Mouse (Mus musculus): Measurements from ENCODE around the gene Brd4.
A peak's percentile ranks its signal among the peaks of the same experiment; 100 is the strongest.

The Brd4 gene

DNA sequence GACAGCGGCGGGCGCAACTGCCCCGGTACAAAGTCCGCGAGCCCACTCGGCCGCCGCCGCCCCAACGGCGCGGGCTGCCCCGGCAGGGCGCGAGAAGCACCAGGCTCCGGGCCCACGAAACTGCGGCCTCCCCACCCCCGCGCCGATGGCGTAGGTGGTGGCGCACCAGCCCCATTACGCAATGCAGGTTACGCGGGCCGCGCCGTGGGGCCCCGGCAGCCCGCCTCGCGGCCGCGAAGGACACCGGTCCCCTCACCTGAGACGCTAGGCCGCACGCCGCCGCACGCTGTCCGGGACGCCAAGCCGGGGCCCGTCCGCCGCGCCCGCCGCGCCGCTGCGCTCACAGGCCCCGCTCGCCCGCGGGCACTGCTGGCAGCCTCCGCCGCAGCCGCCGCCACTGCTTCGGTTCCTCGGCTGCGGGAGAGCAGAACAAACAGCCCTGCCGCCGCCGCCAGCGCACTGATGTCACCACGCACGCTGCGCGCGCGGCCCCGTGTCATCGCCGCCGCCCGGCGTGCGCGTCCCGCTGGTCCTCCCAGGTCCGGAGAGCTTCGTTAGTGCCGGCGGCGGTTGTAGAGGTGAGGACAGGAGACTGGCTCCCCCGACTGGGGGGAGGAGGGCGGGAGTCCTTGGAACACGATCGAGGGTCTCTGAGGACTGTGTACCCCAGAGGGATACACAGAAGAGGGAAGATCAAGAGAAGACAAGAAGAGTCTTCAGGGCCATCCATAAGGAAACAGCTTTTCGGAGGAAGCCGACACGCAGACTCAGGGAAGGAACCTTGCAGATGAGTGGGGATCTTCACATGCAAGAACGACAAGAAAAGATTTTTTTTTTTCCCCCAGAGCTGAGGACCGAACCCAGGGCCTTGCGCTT, at the start of gene Brd4:
TSS of gene Brd4 (minus strand) at position 461 of the 876 bp plus-strand sequence.
- peak; percentile 91 for DNase-seq (ENCODE audit: low read depth, low spot score)

GRCm38 (mm10) chr17:32333675-32334303, 49.3 kb upstream of the Brd4 start:
- no peak for DNase-seq (ENCODE audit: low read depth, low spot score)

- DNase-seq (ENCODE audit: low read depth, low spot score) = no peak
Observed at GRCm38 (mm10) chr17:32327501-32327900, 43.0 kb upstream of the Brd4 start.

GRCm38 (mm10) chr17:32322809-32323208, 38.3 kb upstream of the Brd4 start:
- DNase-seq (ENCODE audit: low read depth, low spot score) = no peak

DNA sequence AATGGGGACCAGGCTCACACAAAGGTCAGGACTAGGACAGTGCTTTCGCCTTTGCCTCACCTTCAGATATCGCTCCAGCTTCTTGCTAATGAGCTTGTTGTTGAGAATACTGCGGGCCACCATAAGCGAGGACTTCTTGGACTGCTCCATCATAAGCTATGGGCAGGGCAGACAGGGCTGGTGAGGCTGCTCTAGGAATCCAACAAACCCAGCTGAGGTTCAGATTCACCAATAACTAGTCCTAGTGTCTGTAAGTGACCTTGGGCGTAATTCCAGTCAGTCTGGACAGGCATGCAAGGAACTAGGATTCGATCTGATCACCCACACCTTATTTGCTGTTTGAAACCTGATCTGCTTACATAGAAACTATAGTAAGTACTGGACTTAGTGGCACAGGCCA, 37.3 kb upstream of the Brd4 start:
- DNase-seq (ENCODE audit: low read depth, low spot score) = no peak

DNA sequence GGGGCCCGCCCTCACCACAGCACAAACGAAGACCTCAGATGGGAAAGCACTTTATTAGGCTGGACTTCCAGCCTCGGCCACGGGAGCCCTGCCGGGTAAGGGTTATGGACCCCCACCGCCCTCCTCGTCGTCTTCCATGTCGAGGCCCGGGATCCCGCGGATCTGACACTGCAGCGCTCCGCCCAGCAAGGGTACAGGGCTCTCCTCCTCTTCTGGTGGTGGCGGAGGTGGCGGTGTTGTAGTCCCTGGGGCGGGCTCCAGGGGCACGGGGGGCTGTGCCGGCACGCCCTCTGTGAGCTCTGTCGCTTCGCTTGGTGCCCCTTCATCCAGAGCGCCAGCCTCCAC, 36.8 kb upstream of the Brd4 start:
- no peak for DNase-seq (ENCODE audit: low read depth, low spot score)

DNA sequence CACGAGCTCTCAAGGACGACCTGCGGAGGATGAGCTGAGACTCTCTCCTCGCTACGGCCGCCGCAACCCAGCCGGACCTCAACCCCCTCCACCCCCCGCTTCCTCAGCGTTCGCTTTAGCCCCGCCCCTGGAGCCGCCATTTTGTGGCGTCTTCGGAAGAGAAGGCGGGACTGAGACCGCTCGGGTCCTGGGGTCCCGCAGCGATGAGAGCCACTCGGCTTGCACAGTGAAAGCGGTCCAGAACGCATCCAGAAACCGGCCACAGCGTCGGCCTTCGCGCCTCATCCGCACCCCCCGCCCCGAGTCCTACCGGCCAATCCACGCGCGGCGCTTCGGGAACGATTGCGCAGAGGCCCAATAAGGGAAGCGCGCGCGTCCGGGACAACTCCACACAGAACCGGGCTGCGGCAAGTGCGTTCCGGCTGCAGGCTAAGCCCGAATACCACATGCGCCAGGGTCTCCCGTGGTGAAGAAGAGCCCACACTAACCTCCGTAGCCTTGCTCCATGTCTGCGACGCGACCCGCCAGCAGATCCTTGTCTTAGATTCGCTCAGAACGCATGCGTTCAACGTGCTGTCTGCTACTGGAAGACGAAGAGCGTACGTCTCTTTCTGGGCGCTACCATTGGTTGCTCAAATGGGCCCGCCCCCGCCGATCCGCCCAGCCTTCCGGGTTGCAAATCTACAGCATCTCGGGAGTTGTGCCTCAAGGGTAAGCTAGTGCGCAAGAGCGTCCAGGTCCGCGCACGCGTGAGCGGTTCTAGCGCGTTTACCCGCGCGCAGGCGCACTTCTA, 36.3 kb upstream of the Brd4 start, which contains the start of gene Akap8:
TSS of gene Akap8 (minus strand) at position 642 of the 793 bp plus-strand sequence.
- peak; percentile 100 for DNase-seq (ENCODE audit: low read depth, low spot score)

DNA sequence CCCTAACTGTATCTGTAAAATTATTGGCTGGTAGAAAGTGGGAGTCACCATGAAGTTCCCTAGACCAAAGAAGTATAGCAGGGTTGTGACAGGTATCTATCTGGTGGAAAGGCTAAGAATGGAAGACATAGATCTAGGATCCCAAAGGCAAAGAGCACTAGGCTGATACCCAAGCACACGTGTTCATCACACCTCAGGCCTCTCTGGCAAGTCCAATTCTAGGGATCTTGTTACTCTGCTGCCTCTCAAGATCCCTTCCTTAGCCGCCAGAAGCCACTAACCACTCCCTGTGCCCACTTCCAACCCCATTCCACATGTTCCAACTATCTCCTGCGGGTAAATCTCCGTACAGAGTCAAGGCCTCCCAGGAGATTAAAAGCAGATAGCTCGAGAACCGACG, 35.4 kb upstream of the Brd4 start:
- DNase-seq (ENCODE audit: low read depth, low spot score) = peak; percentile 42

GRCm38 (mm10) chr17:32317708-32318107, 33.2 kb upstream of the Brd4 start:
- DNase-seq (ENCODE audit: low read depth, low spot score) = no peak

- no peak for DNase-seq (ENCODE audit: low read depth, low spot score)
Observed at GRCm38 (mm10) chr17:32317032-32317431, 32.5 kb upstream of the Brd4 start.

DNA sequence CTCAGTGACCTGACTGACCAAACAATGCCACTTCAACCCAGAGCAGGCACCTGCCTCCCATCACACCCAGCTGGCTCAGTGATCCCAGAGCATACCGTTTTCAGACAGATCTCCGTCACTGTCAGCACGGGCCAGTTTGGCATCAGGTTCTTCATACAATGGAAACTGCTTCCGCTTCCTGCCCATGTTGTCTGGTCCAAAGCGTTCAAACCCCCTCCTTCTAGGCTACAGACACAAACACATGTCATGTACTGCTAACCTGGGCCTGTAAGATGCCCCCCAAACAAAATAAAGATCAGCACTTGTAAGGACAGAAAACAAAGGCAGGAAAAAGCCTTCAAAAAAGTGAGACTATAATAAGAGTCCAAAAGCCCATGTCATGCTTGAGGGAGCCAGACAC, 31.0 kb upstream of the Brd4 start:
- no peak for DNase-seq (ENCODE audit: low read depth, low spot score)

- DNase-seq (ENCODE audit: low read depth, low spot score) = no peak
Observed at GRCm38 (mm10) chr17:32313892-32314291, 29.4 kb upstream of the Brd4 start.

- DNase-seq (ENCODE audit: low read depth, low spot score) = no peak
Observed at GRCm38 (mm10) chr17:32312801-32313200, 28.3 kb upstream of the Brd4 start.

DNA sequence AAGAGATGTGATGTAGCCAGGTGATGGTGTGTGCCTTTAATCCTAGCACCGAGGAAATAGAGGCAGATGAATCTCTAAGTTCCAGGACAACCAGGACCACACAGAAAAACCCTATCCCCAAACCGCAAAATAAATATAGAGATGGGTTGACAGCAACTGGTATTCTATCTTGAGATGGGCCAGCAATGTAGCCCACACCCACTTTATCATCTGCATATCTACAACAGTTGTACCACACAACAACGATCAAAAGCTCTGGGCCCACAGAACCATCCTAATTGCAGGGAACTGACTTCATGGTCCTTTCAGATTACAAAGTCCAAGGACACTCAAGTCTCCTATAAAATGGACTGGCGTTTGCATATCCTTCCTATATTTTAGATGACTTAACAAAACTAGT, 23.4 kb upstream of the Brd4 start:
- DNase-seq (ENCODE audit: low read depth, low spot score) = no peak

DNA sequence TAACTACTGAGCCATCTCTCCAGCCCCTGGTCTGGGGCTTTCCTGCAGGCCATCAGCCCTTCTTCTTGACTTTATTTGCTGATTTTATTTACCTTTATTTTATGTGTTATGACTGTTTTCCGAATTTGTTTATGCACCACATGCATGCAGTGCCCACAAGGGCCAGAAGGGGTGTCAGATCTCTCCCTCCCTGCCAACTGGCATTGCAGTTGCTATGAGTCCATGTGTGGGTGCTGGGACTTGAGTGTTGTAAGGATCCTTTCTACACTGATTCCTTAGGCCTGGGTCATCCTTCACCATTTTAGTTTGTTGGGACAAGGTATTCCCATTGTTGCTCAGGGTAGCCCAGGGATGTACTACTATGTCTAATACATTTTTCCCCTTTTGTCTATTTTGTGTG, 13.6 kb upstream of the Brd4 start:
- peak; percentile 61 for DNase-seq (ENCODE audit: low read depth, low spot score)

- peak; percentile 98 for DNase-seq (ENCODE audit: low read depth, low spot score)
Observed at GRCm38 (mm10) chr17:32295901-32296300, 11.4 kb upstream of the Brd4 start.

GRCm38 (mm10) chr17:32295160-32295559, 10.6 kb upstream of the Brd4 start:
- DNase-seq (ENCODE audit: low read depth, low spot score) = no peak

- no peak for DNase-seq (ENCODE audit: low read depth, low spot score)
Observed at GRCm38 (mm10) chr17:32285138-32285670, 682 bp upstream of the Brd4 start.

DNA sequence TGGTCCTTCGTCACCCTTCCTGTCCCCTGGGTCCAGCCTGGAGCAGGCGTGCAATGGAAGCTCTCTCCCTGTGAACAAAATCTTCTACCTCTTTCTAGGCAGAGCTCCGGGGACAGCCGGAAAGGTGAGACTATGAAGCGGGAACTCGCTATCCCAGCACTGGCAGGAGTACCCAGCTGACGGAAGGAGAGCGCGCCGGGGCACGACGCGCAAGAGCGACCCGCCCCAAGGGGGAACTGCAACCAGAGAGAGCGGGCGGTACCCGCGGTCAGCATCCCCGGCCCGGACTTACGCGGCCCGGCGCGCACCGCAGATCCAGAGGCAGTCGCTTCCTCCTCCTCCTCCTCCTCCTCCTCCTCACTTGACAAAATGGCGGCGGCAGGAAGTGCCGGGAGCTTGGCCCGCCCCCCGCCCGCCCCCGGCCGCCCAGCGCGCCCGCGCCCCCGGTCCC, 726 bp downstream of the Brd4 start:
- peak; percentile 73 for DNase-seq (ENCODE audit: low read depth, low spot score)

DNA sequence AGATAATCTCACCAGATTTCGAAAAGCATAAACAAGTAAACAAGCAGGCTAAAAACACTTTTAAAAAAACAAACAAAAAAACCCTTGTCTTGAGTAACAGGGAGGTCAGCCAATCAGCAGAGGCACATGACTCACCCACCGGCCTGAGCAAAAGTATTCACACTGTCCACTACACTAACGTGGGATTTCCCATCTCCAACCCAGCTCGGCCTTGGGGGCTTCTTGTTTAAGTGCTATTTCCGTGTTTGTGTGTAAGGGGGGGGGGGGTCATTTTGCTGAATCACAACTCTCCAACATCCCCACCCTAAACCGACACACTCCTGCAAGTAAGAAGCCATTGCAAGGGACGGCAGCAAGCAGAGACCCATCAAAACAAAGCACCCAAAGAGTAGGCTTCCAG, 1.2 kb downstream of the Brd4 start:
- DNase-seq (ENCODE audit: low read depth, low spot score) = peak; percentile 59

DNA sequence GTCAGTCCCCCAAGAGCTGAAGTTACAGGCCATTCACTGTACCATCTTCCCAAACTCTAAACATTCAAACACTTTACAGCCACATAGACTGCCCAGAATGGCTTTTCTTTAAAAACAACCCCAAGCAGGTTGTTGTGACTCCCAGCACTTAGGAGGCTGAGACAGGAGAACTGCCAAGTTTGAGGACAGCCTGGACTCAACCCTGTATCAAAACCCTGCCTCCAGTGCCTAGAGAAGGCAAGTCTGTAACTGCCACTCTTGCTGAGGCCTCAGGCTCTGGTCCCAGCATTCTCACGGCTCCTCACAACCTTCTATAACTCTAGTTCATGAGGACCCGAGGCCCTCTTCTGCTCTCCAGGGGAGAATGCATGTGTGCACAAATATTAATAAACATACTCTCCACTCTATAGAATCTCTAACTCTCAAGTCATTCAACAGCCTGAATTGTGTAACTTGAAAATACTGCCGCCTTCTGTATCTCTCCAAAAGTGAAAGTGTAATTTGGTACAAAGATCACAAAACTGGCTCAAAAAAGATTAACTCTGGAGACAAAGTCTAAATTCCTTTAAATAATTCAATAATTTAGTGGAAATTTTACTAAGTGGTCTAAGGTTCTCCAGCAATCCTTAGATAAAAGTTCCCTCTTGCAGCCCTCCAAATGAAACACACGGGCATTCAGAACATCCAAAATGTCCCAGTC, 2.8 kb downstream of the Brd4 start:
- DNase-seq (ENCODE audit: low read depth, low spot score) = no peak

Data from R1 (cell line).